Mouse (Mus musculus) urinary bladder, postnatal 14 days (tissue): Measurements from ENCODE around the gene Ch25h.

Experiments used
- DNase-seq: peaks from one replicate; pipeline ENCODE4 v3.0.0; 2021; ENCODE audit warnings: low spot score

The Ch25h gene

GRCm38 (mm10) chr19:34474991-34475971 lies at the start of gene Ch25h:
Gene Ch25h (minus strand): TSS chr19:34475164.
- DNase-seq = peak; percentile 50

- no peak for DNase-seq
Measured at GRCm38 (mm10) chr19:34524646-34525045, 49.7 kb upstream of the Ch25h start.

DNA sequence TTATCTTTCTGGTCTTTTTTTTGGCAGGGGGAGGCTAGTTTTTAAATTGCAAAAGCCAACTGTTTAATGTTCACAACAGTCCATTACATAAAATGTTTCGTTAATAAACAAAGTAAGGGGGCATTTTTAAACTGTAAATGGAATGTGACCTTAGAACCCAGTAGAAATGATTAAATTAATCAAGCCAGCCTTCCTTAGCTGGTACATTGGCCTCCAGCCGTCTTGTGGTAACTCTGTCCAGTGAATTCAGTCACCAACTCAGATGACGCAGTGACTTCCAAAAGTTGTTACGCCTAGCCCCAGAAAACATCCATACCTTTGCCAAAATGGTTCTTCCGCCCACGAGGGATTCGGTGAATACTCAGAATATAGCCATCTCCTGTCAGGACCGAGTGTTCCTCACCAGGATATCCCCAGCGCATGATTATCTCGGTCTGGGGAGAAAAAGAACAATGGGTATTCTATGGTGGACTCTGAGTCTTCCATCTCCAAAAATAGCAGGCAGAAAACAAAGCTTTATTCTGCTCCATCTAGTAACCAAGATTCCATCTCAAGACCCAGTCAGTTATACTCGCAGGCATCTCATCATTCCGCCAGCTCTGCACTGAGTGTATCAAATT lies 48.3 kb upstream of the Ch25h start:
- DNase-seq = no peak

DNA sequence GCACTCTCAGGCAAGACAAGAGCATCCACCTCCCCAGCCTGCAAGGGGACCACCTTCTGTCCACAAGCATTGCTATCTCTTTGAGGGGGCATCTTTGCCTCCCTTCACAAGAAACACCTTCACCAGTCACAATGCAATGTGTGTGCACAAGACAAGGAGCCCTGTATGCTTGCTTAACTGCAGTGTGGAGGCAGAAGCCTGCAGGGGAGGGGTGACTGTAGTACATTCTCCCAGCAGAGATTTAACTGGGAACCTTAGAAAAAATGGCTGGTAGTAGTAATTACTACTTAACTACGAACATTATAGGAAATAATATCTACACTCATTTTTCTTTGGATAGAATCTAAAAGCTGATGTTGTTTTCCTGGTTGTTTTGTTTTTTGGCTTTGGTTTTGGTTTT lies 47.0 kb upstream of the Ch25h start:
- no peak for DNase-seq

DNA sequence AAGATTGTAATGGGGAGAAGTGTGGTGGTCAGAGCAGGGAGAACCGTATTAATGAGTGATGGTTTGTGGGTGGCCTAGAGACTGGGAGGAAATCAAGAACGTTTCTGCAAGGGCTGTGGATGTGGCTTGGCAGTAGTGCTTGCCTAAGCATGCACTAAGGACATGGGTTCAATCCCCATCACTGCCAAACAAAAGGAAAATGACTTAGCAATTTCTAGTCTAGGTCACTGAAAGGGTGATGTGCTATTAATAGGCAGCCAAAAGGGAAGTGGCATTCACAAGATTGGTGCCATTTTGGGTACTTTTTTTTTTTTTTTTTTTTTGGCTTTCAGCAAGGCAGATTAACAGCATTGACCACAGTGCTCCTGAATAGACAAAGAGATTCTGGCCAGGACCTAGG lies 46.4 kb upstream of the Ch25h start:
- DNase-seq = no peak

DNA sequence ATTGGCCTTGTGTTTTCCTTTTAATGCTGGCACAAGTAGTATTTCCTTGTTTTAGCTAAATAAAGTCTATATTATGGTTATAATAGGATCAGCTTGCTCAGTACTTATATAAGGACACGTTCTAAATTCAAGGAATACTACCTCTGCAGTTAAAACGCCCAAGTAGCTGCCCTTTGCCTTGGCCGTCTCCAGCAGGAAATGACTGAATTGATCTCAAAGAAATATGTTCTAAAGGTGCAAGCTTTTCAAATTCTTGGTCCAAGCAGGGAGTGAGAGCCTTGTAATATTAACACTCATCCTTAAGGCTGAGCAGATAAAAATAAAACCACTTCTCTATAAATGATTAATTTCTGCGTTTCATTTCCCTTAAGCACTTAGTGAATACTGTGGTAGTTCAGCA lies 45.1 kb upstream of the Ch25h start:
- no peak for DNase-seq

- no peak for DNase-seq
Measured at GRCm38 (mm10) chr19:34519646-34520045, 44.7 kb upstream of the Ch25h start.

- DNase-seq = no peak
Measured at GRCm38 (mm10) chr19:34518786-34519185, 43.8 kb upstream of the Ch25h start.

DNA sequence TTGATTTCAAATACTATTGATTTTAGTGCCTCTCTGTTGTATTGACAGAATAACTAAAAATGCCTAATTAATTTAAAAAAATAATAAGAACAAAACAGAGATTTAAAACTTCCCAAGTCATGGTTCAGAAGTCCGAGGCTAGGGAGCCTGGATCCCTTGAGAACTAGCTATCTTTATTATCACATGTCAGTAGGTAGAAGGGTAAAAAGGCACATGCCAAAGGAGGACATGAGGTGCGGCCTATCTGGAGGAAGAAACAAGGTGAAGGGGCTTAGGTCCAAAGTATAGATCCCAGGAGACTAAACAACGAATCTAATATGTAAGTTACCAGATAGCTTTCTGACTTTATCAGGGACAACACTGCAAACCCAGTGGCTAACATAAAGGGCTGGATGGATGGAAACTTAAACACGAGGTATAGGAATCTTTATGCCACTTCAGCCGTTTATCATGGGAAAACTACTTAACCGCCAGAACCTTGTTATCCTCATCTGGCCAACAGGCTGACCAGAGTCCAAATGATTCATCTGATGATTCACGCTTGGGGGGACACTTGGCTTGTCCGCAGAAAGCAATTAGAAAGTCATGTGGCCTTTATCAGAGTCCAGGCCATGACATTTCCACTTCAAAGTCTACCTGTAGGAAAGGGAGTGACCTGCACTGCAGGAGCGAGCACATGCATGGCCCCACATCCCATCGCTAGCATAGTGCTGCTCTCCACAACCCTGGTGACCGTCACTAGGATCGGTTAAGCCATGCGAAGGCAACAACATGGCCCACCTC lies 43.0 kb upstream of the Ch25h start:
- peak; percentile 23 for DNase-seq

DNA sequence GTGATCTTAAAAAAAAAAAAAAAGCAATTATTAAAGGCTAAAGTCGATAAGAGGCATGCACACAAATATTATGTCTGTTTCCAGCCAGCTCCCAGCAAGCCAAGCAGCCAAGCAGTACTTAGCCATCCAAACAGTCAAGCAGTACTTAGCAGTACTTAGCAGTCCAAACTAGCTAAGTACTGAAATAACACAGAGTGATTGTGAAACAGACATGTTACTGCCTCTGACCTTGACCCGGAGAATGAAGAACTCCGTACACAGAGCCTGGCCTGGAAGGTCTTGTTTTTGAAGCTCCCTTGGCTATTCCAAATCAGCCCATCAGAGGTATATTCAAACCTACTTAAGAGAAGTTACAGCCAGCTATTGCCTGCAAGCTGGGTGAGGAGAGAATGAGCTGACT lies 42.2 kb upstream of the Ch25h start:
- DNase-seq = no peak

DNA sequence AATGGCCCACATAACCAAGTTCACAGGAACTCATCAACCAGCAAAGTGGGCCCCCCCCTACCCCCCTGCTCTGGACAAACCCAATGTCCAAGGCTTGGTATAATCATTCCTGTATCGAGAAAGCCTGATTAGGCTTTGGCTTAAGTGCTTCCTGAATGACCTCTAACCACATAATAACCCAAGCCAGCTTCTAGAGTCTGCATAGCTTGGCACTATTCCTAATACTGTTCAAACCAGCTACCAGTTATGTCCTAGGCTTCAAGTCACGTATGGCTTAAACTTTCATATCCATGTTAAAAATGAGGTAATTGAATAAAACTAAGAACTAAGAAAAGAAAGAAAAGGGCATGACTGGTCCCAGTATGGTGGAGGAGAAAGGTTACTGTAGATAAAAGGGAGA lies 41.4 kb upstream of the Ch25h start:
- no peak for DNase-seq

DNA sequence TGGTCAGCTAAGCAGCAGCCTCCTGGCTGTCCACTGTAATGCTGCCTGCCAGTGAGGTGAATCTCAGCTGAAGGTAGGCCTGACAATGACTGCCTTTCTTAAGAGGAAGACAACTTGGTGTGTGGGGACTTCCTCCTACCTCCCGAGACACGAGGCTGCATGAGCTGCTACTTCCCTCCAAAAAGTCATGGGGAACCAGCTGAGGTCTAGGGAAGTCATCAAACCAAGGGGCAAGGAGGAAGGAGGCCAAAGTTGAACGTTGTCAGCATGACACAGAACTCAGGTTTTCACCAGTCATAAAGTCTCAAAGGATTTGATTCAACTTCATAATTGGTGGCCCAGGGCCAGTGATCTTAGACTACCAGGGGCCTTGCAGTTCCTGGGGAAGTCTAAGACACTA lies 40.7 kb upstream of the Ch25h start:
- no peak for DNase-seq

- DNase-seq = no peak
Measured at GRCm38 (mm10) chr19:34511528-34511927, 36.6 kb upstream of the Ch25h start.

DNA sequence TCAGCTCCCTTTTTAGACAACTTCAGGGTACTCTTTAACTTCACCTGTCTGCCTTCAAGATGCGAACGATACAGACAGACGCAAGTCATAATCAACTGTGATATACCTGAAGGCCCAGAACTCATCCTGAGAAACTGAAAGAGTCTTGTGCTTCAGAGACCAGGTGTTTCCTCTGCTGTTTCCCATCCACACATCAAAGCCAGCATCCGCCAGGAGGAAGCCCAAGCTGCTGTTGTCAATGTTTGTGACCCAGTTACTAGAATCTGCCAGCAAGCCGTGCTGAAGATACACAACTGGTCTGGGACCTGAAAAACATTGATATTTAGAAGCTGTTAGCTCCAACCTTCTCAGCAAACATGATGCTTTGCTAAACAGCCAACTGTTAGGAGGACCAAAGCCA lies 35.8 kb upstream of the Ch25h start:
- no peak for DNase-seq

- no peak for DNase-seq
Measured at GRCm38 (mm10) chr19:34505161-34505721, 30.3 kb upstream of the Ch25h start.

DNA sequence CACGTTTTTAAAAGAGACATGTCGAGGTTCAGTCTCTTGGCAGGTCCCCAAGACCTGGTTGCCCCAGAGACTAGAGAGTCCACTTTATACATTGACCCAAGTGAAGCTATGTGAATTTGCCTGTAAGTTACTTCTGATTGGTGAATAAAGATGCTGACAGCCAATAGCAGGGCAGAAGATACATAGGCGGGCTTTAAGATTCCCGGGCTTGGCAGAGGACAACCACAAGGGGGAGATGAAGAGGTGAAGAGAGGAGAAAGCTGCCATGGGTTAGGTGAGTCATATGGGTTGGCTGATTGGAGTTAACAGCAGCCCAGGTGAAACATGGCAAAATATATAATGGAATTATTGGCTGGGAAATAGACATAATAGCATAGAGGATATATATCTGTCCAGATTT lies 25.8 kb upstream of the Ch25h start:
- DNase-seq = peak; percentile 84

GRCm38 (mm10) chr19:34496353-34496752 lies 21.4 kb upstream of the Ch25h start:
- DNase-seq = no peak

GRCm38 (mm10) chr19:34493859-34494258 lies 18.9 kb upstream of the Ch25h start:
- DNase-seq = no peak

DNA sequence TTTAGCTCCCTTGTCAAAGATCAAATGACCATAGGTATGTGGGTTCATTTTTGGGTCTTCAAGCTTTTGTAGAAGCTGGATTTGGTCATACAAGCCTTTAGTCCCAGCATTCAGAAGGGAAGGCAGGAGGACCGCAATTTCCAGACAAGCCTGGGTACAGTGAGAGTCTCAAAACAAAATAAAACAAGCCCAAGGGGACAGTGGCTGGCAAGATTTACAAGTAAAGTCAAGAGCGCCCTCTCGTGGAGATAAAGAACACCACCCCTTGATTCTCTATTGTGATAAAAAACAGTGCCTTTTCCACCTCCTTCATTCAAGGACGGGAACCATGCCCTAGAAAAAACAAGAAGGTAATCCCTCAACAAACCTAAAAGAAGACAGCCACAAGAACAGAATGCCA lies 8.6 kb upstream of the Ch25h start:
- DNase-seq = peak; percentile 65

- DNase-seq = no peak
Measured at GRCm38 (mm10) chr19:34474228-34474990, 555 bp downstream of the Ch25h start.

DNA sequence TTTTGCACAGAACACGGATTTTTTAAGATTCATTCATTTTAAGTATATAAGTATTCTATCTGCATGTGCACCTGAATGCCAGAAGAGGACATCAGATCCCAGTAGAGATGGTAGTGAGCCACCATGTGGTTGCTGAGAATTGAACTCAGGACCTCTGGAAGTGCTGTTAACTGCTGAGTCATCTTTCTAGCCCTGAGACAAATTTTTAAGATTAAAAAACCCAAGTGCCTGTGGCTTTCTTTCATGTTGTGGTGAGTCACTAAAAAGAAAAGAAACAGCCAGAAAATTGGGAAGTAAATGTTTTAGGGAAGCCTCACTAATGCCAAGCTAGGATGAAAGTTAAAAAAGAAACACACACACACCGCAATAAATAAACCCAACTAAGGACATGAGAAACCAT lies 3.3 kb downstream of the Ch25h start:
- DNase-seq = no peak

- no peak for DNase-seq
Measured at GRCm38 (mm10) chr19:34468794-34469193, 6.2 kb downstream of the Ch25h start.
